ENCODE assay signal across 8 mouse cellular contexts in the genomic region with DNA sequence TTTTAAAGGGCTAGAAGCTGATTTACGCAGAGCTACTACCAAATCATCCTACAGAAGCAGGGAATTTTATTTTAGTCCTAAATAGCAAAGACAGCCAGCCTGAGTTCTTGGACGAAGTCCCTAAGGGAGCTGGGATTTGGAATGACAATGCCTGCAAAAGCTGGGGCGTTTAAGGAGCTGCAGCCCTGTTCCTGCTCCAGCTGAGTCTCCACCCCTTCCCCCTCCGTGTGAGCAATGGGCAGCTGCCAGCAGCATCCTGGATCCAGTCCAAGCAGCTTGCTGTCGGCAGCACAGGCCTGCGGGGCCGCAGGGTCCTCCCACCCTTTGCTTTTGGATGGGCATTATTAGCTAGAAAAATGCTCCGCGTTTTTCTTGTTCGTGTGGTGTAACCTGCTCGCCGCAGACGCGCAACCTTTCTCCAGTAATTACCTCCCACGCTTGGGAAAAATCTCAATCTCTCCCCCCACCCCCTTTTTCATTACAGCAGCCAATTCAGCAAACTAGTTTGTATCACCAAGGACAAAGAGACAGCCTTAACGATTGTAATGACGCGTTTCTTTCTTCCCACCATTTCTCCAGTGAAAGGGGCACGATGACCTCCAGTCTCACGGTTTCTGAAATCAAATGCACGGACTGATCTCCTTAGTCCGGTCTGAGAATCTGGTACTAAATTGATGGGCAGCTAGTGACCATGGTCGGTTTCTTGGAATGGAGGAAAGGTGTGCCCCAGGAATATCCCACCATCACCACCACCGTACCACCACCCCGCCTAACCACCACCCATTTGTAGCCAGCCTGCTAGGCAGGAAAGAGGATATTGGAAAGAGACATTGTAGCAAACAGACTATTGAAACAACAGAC.
DNase-seq lines count a peak whose midpoint lies in the region; ATAC-seq and TF ChIP-seq lines count a peak whose summit lies in the region.

No protein-coding gene starts in this region.

- intact Hi-C loops in heart, postnatal 25 days (cut with DNase I), result no loop called here

- ATAC-seq in forebrain, postnatal 0 days, result peak; percentile 90
- ATAC-seq in liver, embryonic 15.5 days (ENCODE audit: insufficient read depth), result no peak
- peak; percentile 96 for ATAC-seq in neural tube, embryonic 13.5 days (ENCODE audit: low read depth)

- peak overlapping the region; percentile 12; the same call in 1 of the 2 replicates for H3K9ac ChIP-seq in ES-E14 (ENCODE audit: insufficient read depth, low read depth, low read length, poor library complexity, severe bottlenecking)
- peak overlapping the region; percentile 43 for H3K9ac ChIP-seq in forebrain, postnatal 0 days
- no peak overlapping the region for H3K9ac ChIP-seq in liver, embryonic 15.5 days
- H3K9ac ChIP-seq in neural tube, embryonic 13.5 days, result peak overlapping the region; percentile 57

- H3K9me3 ChIP-seq in ES-E14 (ENCODE audit: control insufficient read depth, insufficient read depth, low read depth, low read length), result no peaks in the 10 kb centered on the region
- H3K9me3 ChIP-seq in forebrain, postnatal 0 days (ENCODE audit: low read length), result no peaks in the 10 kb centered on the region
- H3K9me3 ChIP-seq in liver, embryonic 15.5 days (replicated peaks), result no peaks in the 10 kb centered on the region
- no peaks in the 10 kb centered on the region for H3K9me3 ChIP-seq in neural tube, embryonic 13.5 days

- DNase-seq in ES-E14 (ENCODE audit: low read depth, low spot score), result peak; percentile 57
- peak; percentile 81 to 82 for DNase-seq in cerebellum, adult 18-20 months
- peak; percentile 92 for DNase-seq in forebrain, postnatal 0 days
- DNase-seq in heart, postnatal 25 days (ENCODE audit: low spot score), result peak; percentile 69
- peak; percentile 84 for DNase-seq in layer of hippocampus, adult 11-12 months (ENCODE audit: low spot score)
- DNase-seq in testis, postnatal 10 days (ENCODE audit: low spot score), result peak; percentile 90

- no peaks in the 10 kb centered on the region for H3K36me3 ChIP-seq in ES-E14 (ENCODE audit: control insufficient read depth, insufficient read depth, low read length, poor library complexity, severe bottlenecking)
- no peaks in the 10 kb centered on the region for H3K36me3 ChIP-seq in forebrain, postnatal 0 days (ENCODE audit: insufficient read depth)
- no peaks in the 10 kb centered on the region for H3K36me3 ChIP-seq in liver, embryonic 15.5 days (replicated peaks)
- H3K36me3 ChIP-seq in neural tube, embryonic 13.5 days, result no peaks in the 10 kb centered on the region

- in situ Hi-C loops in ES-E14 (cut with MboI; ENCODE audit: low sequenced_read_pairs in 2 of 2, unreplicated experiment in 2 of 2), result no loop called here

- H3K4me3 ChIP-seq in ES-E14 (ENCODE audit: insufficient read depth in 1 of 2, low read depth in 1 of 2, low read length in 2 of 2, poor library complexity in 1 of 2, severe bottlenecking in 1 of 2), result peak overlapping the region; percentile 42 to 73
- H3K4me3 ChIP-seq in forebrain, postnatal 0 days (ENCODE audit: low read depth, low read length), result peak overlapping the region; percentile 28
- peak overlapping the region; percentile 40 for H3K4me3 ChIP-seq in liver, embryonic 15.5 days (replicated peaks)
- H3K4me3 ChIP-seq in neural tube, embryonic 13.5 days, result peak overlapping the region; percentile 24

- H3K27me3 ChIP-seq in forebrain, postnatal 0 days (ENCODE audit: insufficient read depth, low read length), result no peaks in the 10 kb centered on the region
- H3K27me3 ChIP-seq in liver, embryonic 15.5 days, result no peaks in the 10 kb centered on the region
- H3K27me3 ChIP-seq in neural tube, embryonic 13.5 days, result no peaks in the 10 kb centered on the region

- H3K27ac ChIP-seq in ES-E14 (ENCODE audit: insufficient read depth, low read depth, low read length, poor library complexity, severe bottlenecking), result peak overlapping the region; percentile 96
- H3K27ac ChIP-seq in forebrain, postnatal 0 days (ENCODE audit: low read depth, low read length), result peak overlapping the region; percentile 91
- H3K27ac ChIP-seq in liver, embryonic 15.5 days (replicated peaks), result no peak overlapping the region
- peak overlapping the region; percentile 95 for H3K27ac ChIP-seq in neural tube, embryonic 13.5 days (replicated peaks)

- H3K4me2 ChIP-seq in forebrain, postnatal 0 days (ENCODE audit: low read depth), result peak overlapping the region; percentile 46
- peak overlapping the region; percentile 54 for H3K4me2 ChIP-seq in liver, embryonic 15.5 days
- peak overlapping the region; percentile 50 for H3K4me2 ChIP-seq in neural tube, embryonic 13.5 days

- no peak for TF ChIP-seq CTCF in forebrain, postnatal 0 days (IDR thresholded peaks at IDR 0.05; ENCODE audit: low read depth)

- H3K4me1 ChIP-seq in ES-E14 (ENCODE audit: control insufficient read depth in 2 of 2, insufficient read depth in 2 of 2, low read length in 2 of 2, poor library complexity in 1 of 2), result peaks cover 0 to 5% of the 10 kb centered on the region in 2 experiments; a peak in 1 of 4 replicates
- H3K4me1 ChIP-seq in forebrain, postnatal 0 days (ENCODE audit: insufficient read depth), result no peaks in the 10 kb centered on the region
- H3K4me1 ChIP-seq in liver, embryonic 15.5 days (replicated peaks), result peaks cover 2% of the 10 kb centered on the region; the same call in 1 of the 2 replicates
- H3K4me1 ChIP-seq in neural tube, embryonic 13.5 days (replicated peaks), result peaks cover 18% of the 10 kb centered on the region; the same call in 1 of the 2 replicates

- WGBS in forebrain, postnatal 0 days, result 23% methylated on average over 25 of the region's 25 CpGs
- WGBS in liver, embryonic 15.5 days (ENCODE audit: insufficient replicate concordance), result 24% methylated on average over 25 of the region's 25 CpGs
- 11% methylated on average over 25 of the region's 25 CpGs for WGBS in neural tube, embryonic 13.5 days

TF ChIP-seq in ES-E14, 5 proteins besides CTCF, POLR2A, EP300 and RAD21:
- no peak for TF ChIP-seq ZNF384 (IDR thresholded peaks at IDR 0.05; ENCODE audit: low read depth, low read length)
- no peak for TF ChIP-seq MAFK (IDR thresholded peaks at IDR 0.05; ENCODE audit: insufficient read depth, low read depth, low read length)
- TF ChIP-seq HCFC1 (IDR thresholded peaks at IDR 0.05; ENCODE audit: borderline replicate concordance, insufficient read depth, low read length), result no peak
- no peak for TF ChIP-seq ZC3H11A (IDR thresholded peaks at IDR 0.05; ENCODE audit: borderline replicate concordance, low read depth, low read length)
- TF ChIP-seq CHD2 (IDR thresholded peaks at IDR 0.05; ENCODE audit: low read depth, low read length), result no peak
